Mouse (Mus musculus) heart, adult 2 months (tissue): ENCODE measurements around the gene Klhl36. TPM values are rescaled to one million over a fixed set of nuclear protein-coding genes. Genes with fewer than 3 reads are reported as not detected.
A peak's percentile ranks its signal among the peaks of the same experiment; 100 is the strongest.
"Not testable (repeated sequence)": the region's sequence is repeated elsewhere in the genome, so short reads cannot be mapped to it uniquely, and the experiment has no call there.

Source experiments
- DNase-seq, 2 experiments: peaks; one replicate each; pipeline ENCODE4 v3.0.0; 2021
- H3K27ac ChIP-seq: fragments of 200-600 bp; 2 replicates; pipeline ENCODE4 v1.8.1; 2022
- H3K27me3 ChIP-seq: fragments of 200-500 bp; 2 replicates; pipeline ENCODE4 v1.6.1; 2012; ENCODE audit warnings: mild to moderate bottlenecking, low read length, inconsistent platforms, mixed read lengths; ENCODE audit not compliant: control insufficient read depth, insufficient read depth
- H3K36me3 ChIP-seq: fragments of 200-500 bp; 2 replicates; pipeline ENCODE4 v1.6.1; 2012; ENCODE audit warnings: low read length, inconsistent platforms; ENCODE audit not compliant: control insufficient read depth, insufficient read depth
- H3K4me1 ChIP-seq: fragments of 200-500 bp; 2 replicates; pipeline ENCODE4 v1.6.1; 2011; ENCODE audit warnings: low read length; ENCODE audit not compliant: control insufficient read depth, insufficient read depth
- H3K4me3 ChIP-seq: fragments of 200-600 bp; 2 replicates; pipeline ENCODE4 v1.8.1; 2022
- H3K79me2 ChIP-seq: fragments of 200-500 bp; replicated peaks from 2 replicates; pipeline ENCODE4 v1.6.1; 2012; ENCODE audit warnings: mild to moderate bottlenecking, inconsistent platforms, low read length, moderate library complexity, mixed read lengths; ENCODE audit not compliant: control insufficient read depth, insufficient read depth
- H3K9ac ChIP-seq: fragments of 200-500 bp; 2 replicates; pipeline ENCODE4 v1.6.1; 2012; ENCODE audit warnings: low read depth, mild to moderate bottlenecking, control low read depth, inconsistent platforms, low read length, mixed read lengths
- CTCF ChIP-seq: fragments of 200-600 bp; IDR thresholded peaks from 2 replicates; pipeline ENCODE4 v1.8.1; 2022; ENCODE audit warnings: antibody characterized with exemption, mild to moderate bottlenecking, moderate library complexity
- EP300 ChIP-seq: fragments of 200-500 bp; IDR thresholded peaks from 2 replicates; pipeline ENCODE4 v1.6.1; 2011; ENCODE audit warnings: low read depth, low read length, control low read depth; ENCODE audit not compliant: insufficient read depth
- POLR2A ChIP-seq: fragments of 200-500 bp; IDR thresholded peaks from 2 replicates; pipeline ENCODE4 v1.6.1; 2011; ENCODE audit warnings: mild to moderate bottlenecking, low read depth, low read length, control low read depth; ENCODE audit not compliant: insufficient read depth
- WGBS: fragments of 180-500 bp; shearing (Covaris S2); methylation state at CpG from one replicate; pipeline ENCODE4 v1.1.7; 2018; 5-methylcytosine and 5-hydroxymethylcytosine counted together
- intact Hi-C: fragments of 180-260 bp; cut with DNase I; formaldehyde crosslinking; loops from one replicate; pipeline ENCODE4 v1.15.1; 2025
- polyA plus RNA-seq: library from polyadenylated mRNA; depleted of rRNA; stranded (reverse); fragments of >200 nt; gene quantifications from 2 replicates; pipeline ENCODE4 v1.2.3, GENCODE M21; 2012
- total RNA-seq, 2 experiments: library from RNA; stranded (reverse); gene quantifications; 2 replicates each; pipeline ENCODE4 v1.2.3; 2021

Klhl36 gene
- total and polyA plus RNA-seq, 3 experiments = 2.6 to 5.7 (median 2.7) TPM

DNA sequence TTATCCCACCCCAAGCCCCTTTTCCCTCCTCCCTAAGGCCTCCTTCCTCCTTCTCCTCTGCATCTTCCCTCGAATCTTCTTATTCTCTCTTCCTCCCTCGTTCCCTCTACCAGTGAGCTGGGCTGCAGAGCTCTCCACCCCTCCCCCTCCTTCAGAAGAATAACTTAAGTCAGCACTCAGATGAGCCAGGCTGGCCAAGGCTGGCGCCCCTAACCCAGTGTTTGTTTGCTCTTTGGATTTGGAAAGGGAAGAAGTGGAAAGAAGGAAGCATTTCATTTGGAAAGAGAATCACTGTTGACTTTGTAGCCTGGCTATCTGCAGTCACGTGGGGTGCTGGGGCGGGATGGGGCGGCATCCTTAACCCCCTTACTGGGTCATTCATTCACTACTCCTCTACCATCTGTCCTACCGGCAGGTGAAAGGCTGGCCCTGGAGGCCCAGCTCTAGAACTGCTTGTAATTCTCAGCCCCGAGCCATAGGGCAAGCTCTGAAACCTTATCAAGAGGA is 21.1 kb upstream of the Klhl36 start:
- intact Hi-C loops = loop anchor here (2.0 to 5.0 kb wide), 2 partner anchors 22 to 144 kb away; partner anchors contain the start of gene Klhl36
- 30% methylated on average over 8 of the region's 8 CpGs for WGBS
- no peaks in the 10 kb centered on the region for H3K79me2 ChIP-seq

DNA sequence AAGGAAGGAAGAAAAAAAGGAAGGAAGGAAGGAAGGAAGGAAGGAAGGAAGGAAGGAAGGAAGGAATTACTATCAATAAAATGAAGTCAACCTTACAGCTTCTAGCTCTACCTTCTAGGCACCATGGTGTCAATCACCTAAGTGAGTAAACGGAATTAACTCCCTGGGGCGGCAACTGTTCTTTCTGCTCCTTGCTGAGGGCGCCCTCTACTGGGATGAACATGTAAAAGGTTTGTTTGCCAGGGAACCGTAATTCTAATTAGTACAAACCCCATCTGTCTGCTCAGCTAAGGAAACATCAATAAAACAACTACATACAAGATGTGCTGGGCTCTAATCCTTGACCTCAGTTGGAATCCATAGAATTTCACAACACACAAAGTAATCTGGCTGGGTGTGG is 18.6 kb upstream of the Klhl36 start:
- DNase-seq = peak; percentile 66 to 75
- no peak overlapping the region for H3K27ac ChIP-seq
- H3K27me3 ChIP-seq = no peaks in the 10 kb centered on the region
- H3K79me2 ChIP-seq = no peaks in the 10 kb centered on the region
- peaks cover 3% of the 10 kb centered on the region; the same call in 1 of the 2 replicates for H3K4me1 ChIP-seq
- intact Hi-C loops = loop anchor here (1.0 to 5.0 kb wide), 2 partner anchors 61 to 146 kb away; no protein-coding TSS in a partner anchor
- 0 out of 2 replicates have a peak, but pooled peaks have one; percentile 72 for TF ChIP-seq EP300
- peak; percentile 88 for TF ChIP-seq CTCF
- TF ChIP-seq POLR2A = no peak
- H3K4me3 ChIP-seq = no peak overlapping the region
- H3K9ac ChIP-seq = no peak overlapping the region
- WGBS = 2% methylated on average over 4 of the region's 4 CpGs
- H3K36me3 ChIP-seq = no peaks in the 10 kb centered on the region

More for the DNA sequence above, 21.1 kb upstream of the Klhl36 start:
- H3K27me3 ChIP-seq = no peaks in the 10 kb centered on the region
- no peak for DNase-seq
- TF ChIP-seq EP300 = no peak
- TF ChIP-seq POLR2A = no peak
- TF ChIP-seq CTCF = no peak
- peak overlapping the region; percentile 61 for H3K27ac ChIP-seq
- H3K9ac ChIP-seq = peak overlapping the region; percentile 28
- peak overlapping the region; percentile 65 for H3K4me3 ChIP-seq
- H3K4me1 ChIP-seq = peaks cover 6% of the 10 kb centered on the region
- no peaks in the 10 kb centered on the region for H3K36me3 ChIP-seq

DNA sequence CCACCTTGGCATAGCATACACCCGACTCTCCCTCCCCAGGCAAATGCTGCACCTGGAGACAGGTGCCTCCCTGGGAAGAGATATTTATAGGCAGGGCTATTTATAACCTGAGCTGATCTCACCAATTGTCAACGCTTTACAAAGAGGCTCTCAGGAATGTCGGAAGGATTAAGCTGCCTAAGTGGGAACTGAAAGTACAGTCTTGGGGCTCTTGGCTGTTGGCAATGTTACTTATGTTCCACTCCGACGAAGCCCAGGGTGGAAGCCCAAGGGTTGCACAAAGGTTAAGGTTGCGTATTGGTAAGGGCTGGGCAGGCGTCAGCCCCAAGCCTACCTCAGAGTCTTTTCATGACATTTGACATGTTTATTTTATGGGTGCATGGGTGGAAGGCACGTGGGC is 17.5 kb upstream of the Klhl36 start:
- no peaks in the 10 kb centered on the region for H3K79me2 ChIP-seq
- no peak overlapping the region for H3K9ac ChIP-seq
- no peak for TF ChIP-seq EP300
- TF ChIP-seq POLR2A = no peak
- TF ChIP-seq CTCF = no peak
- no peak for DNase-seq
- intact Hi-C loops = loop anchor here (5.0 kb wide), 1 partner anchor 147 kb away; no protein-coding TSS in a partner anchor
- H3K27ac ChIP-seq = no peak overlapping the region
- H3K4me3 ChIP-seq = no peak overlapping the region
- H3K4me1 ChIP-seq = peaks cover 3% of the 10 kb centered on the region; the same call in 1 of the 2 replicates
- no peaks in the 10 kb centered on the region for H3K36me3 ChIP-seq
- 20% methylated on average over 8 of the region's 8 CpGs for WGBS
- H3K27me3 ChIP-seq = no peaks in the 10 kb centered on the region

DNA sequence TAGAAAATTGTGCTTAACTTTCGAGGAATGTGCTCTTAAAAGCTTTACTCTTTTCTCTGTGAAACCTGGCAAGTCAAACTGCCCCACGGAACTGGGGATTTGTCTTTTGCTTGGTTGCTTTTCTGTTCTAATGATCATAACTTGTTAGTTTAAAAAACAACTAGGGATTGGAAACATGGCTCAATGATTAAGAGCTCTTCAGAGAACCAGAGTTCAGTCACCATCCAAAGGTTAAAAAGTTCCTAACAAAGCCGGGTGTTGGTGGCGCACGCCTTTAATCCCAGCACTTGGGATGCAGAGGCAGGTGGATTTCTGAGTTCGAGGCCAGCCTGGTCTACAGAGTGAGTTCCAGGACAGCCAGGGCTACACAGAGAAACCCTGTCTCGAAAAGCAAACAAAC is 16.3 kb upstream of the Klhl36 start:
- H3K27me3 ChIP-seq, H3K36me3 ChIP-seq, H3K4me1 ChIP-seq, intact Hi-C loops, H3K9ac ChIP-seq, H3K79me2 ChIP-seq, H3K27ac ChIP-seq, H3K4me3 ChIP-seq, DNase-seq: not testable (repeated sequence)
- WGBS = 83% methylated on average over 7 of the region's 7 CpGs

DNA sequence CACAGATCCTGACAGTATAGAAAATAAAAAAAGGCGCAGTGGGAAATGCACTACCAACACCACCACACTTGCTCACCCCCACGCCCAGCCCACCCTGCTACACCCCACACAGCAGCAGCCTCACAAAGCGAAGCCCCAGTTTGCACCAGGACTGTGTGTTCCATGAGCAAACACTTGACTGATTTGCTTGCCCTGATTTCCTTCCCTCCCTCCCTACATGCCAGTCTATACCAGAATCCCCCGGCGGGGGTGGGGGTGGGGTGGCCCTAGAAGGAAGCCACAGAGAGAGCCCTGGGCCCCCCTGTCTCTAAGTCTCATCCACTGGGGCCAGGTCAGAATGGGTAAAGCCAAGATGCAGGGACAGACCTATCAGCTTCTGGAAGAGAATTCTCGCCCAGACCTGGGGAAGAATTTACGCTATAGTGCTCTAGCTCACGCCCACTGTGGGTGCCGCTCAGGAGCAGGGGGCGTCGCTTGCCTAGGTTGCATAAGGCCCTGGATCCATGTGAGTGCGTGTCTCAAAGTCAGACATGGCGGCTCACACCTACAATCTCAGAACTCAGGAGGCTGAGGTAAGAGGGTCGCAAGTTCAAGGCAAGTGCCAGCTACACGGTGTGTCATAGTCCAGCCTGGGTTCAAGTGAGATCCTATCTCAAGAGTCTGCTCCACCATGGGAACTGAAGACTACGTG is 14.7 kb upstream of the Klhl36 start:
- Histone ChIP-seq H3K36me3 (no peaks in the 10 kb centered on the region), H3K27ac (no peak overlapping the region), H3K9ac (no peak overlapping the region), H3K79me2 (no peaks in the 10 kb centered on the region), H3K4me1 (peaks cover 3% of the 10 kb centered on the region; the same call in 1 of the 2 replicates), H3K27me3 (no peaks in the 10 kb centered on the region), H3K4me3 (no peak overlapping the region)
- TF ChIP-seq POLR2A (no peak), EP300 (no peak)
- 80% methylated on average over 16 of the region's 16 CpGs for WGBS
- intact Hi-C loops = no loop called here
- no peak for DNase-seq

DNA sequence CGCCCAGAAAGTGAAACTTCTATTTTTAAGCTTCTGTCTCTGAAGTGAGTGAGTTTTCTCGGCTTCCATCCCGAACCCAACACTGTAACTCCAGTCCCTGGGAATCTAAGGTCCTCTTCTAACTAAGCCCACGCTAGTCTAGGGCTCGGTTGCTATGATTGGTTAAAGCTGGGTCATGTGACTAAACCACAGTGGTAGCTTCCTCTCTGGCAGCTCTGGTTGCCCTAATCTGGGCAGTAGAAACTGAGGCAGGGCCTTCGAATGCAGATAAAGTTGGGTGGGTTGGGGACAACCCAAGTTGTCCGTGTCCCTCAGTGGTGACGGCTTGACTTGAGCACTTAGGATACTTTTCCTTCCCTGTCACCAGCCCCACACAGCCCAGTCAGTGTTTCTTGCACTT is 8.5 kb upstream of the Klhl36 start:
- Histone ChIP-seq H3K27me3 (no peaks in the 10 kb centered on the region), H3K36me3 (no peaks in the 10 kb centered on the region), H3K27ac (no peak overlapping the region), H3K79me2 (no peaks in the 10 kb centered on the region), H3K4me1 (peaks cover 2% of the 10 kb centered on the region; the same call in 1 of the 2 replicates), H3K4me3 (no peak overlapping the region), H3K9ac (no peak overlapping the region)
- intact Hi-C loops = no loop called here
- WGBS = 73% methylated on average over 8 of the region's 8 CpGs
- TF ChIP-seq EP300 = no peak
- TF ChIP-seq POLR2A = no peak
- no peak for TF ChIP-seq CTCF
- no peak for DNase-seq
